Comparison of ENCODE assay signal across 25 mouse cellular contexts in the genomic region with DNA sequence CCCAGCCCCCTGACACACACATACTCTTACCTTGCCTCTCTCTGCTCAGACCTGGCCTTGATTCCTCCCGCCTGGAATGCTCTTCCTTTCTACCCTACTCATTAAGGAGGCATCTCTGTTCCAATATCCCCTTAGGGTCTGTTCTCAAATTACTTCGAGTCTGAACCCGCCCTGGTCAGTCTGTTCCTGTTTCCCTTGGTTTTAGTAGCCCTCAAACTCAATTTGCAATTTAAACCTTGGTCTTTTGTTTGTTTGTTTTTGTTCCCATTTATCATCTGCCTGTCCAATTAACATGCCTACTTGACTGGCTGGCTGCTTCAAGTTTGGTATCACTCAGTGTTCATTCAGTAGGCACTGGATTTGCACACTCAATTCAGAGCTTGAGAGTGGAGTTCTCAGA. TPM values are rescaled to one million over a fixed set of nuclear protein-coding genes. Genes with fewer than 3 reads are reported as not detected.
DNase-seq lines count a peak whose midpoint lies in the region; ATAC-seq and TF ChIP-seq lines count a peak whose summit lies in the region.
"Had no signal": no experiment of that assay in that cellular context is flagged by ENCODE, and none has a peak within 500 bp of the region (broad histone marks: within the 10 kb centered on the region; RNA-seq: fewer than 3 reads in every experiment).

No protein-coding gene starts in this region.

- no peaks in the 10 kb centered on the region for H3K4me1 ChIP-seq in hindbrain, postnatal 0 days (ENCODE audit: insufficient read depth, low read length)
- H3K4me1 ChIP-seq in hindbrain, embryonic 10.5 days (replicated peaks): peaks cover 54% of the 10 kb centered on the region
- H3K4me1 ChIP-seq in ES-E14 (ENCODE audit: control insufficient read depth in 2 of 2, insufficient read depth in 2 of 2, low read length in 2 of 2, poor library complexity in 1 of 2): peaks cover 7 to 28% of the 10 kb centered on the region in 2 experiments
- H3K4me1 ChIP-seq in embryonic facial prominence, embryonic 13.5 days: peaks cover 22% of the 10 kb centered on the region
- peaks cover 28% of the 10 kb centered on the region for H3K4me1 ChIP-seq in small intestine, adult 2 months (ENCODE audit: control insufficient read depth, insufficient read depth, insufficient read length, low read length)

- ATAC-seq in hindbrain, postnatal 0 days: no peak
- no peak for ATAC-seq in embryonic facial prominence, embryonic 13.5 days (ENCODE audit: insufficient number of reproducible peaks, insufficient read depth, low FRiP score, low TSS enrichment, low read depth)
- ATAC-seq: midbrain, embryonic 16.5 days had no signal

- WGBS in hindbrain, postnatal 0 days: 15% methylated on average over 3 of the region's 3 CpGs
- WGBS in hindbrain, embryonic 10.5 days: 17% methylated on average over 3 of the region's 3 CpGs
- 3% methylated on average over 3 of the region's 3 CpGs for WGBS in embryonic facial prominence, embryonic 13.5 days
- 35% methylated on average over 3 of the region's 3 CpGs for WGBS in small intestine, adult 2 months

- H3K4me3 ChIP-seq in hindbrain, postnatal 0 days (ENCODE audit: low read length): no peak overlapping the region
- H3K4me3 ChIP-seq in hindbrain, embryonic 10.5 days: no peak overlapping the region
- peak overlapping the region; percentile 68 to 80 for H3K4me3 ChIP-seq in ES-E14 (ENCODE audit: insufficient read depth in 1 of 2, low read depth in 1 of 2, low read length in 2 of 2, poor library complexity in 1 of 2, severe bottlenecking in 1 of 2)
- no peak overlapping the region for H3K4me3 ChIP-seq in embryonic facial prominence, embryonic 13.5 days
- H3K4me3 ChIP-seq in small intestine, adult 2 months (ENCODE audit: low read depth, low read length): peak overlapping the region; percentile 75
- H3K4me3 ChIP-seq: forebrain, embryonic 12.5 days; heart, embryonic 12.5 days; liver, embryonic 13.5 days; neural tube, embryonic 12.5 days had no signal

- no peaks in the 10 kb centered on the region for H3K9me3 ChIP-seq in hindbrain, postnatal 0 days (ENCODE audit: low read length)
- no peaks in the 10 kb centered on the region for H3K9me3 ChIP-seq in hindbrain, embryonic 10.5 days
- H3K9me3 ChIP-seq in ES-E14 (ENCODE audit: control insufficient read depth, insufficient read depth, low read depth, low read length): no peaks in the 10 kb centered on the region
- no peaks in the 10 kb centered on the region for H3K9me3 ChIP-seq in embryonic facial prominence, embryonic 13.5 days
- H3K9me3 ChIP-seq: forebrain, embryonic 12.5 days; heart, embryonic 12.5 days; kidney, embryonic 15.5 days; liver, embryonic 13.5 days; neural tube, embryonic 12.5 days had no signal

- DNase-seq in hindbrain, postnatal 0 days (ENCODE audit: low spot score): peak; percentile 12
- no peak for DNase-seq in hindbrain, embryonic 10.5 days (ENCODE audit: low spot score)
- DNase-seq in ES-E14 (ENCODE audit: low read depth, low spot score) (peak; percentile 76), liver (no peak)
- DNase-seq in gastrocnemius, adult 8-10 months (ENCODE audit: low spot score in 2 of 2): no peak
- DNase-seq: adrenal gland, adult 2 months; B cell, adult 2 months; cerebellum, adult 11 months; cerebellum, postnatal 14 days; liver, embryonic 13.5 days; right cerebral cortex, postnatal 25 days; thymus, adult 2 months had no signal

- TF ChIP-seq POLR2A in small intestine, adult 2 months (IDR thresholded peaks at IDR 0.05; ENCODE audit: low read depth, low read length): no peak

- H3K9ac ChIP-seq in hindbrain, postnatal 0 days (replicated peaks; ENCODE audit: low read length): no peak overlapping the region
- H3K9ac ChIP-seq in ES-E14 (ENCODE audit: insufficient read depth, low read depth, low read length, poor library complexity, severe bottlenecking): peak overlapping the region; percentile 70; the same call in 1 of the 2 replicates
- H3K9ac ChIP-seq in embryonic facial prominence, embryonic 13.5 days: no peak overlapping the region
- H3K9ac ChIP-seq: forebrain, embryonic 12.5 days; heart, embryonic 12.5 days; kidney, embryonic 15.5 days; liver, embryonic 13.5 days; neural tube, embryonic 12.5 days had no signal

- H3K4me2 ChIP-seq in hindbrain, postnatal 0 days (ENCODE audit: low read depth, low read length): no peak overlapping the region
- H3K4me2 ChIP-seq in embryonic facial prominence, embryonic 13.5 days: peak overlapping the region; percentile 56; the same call in 1 of the 2 replicates
- H3K4me2 ChIP-seq: liver, embryonic 13.5 days had no signal

- in situ Hi-C loops in ES-E14 (cut with MboI; ENCODE audit: low sequenced_read_pairs in 2 of 2, unreplicated experiment in 2 of 2): no loop called here

- H3K27me3 ChIP-seq in hindbrain, postnatal 0 days (ENCODE audit: insufficient read depth, low read length): peaks cover 20% of the 10 kb centered on the region; the same call in 1 of the 2 replicates
- peaks cover 84% of the 10 kb centered on the region for H3K27me3 ChIP-seq in hindbrain, embryonic 10.5 days (ENCODE audit: insufficient read depth, poor library complexity, severe bottlenecking)
- H3K27me3 ChIP-seq in embryonic facial prominence, embryonic 13.5 days: peaks cover 79% of the 10 kb centered on the region
- no peaks in the 10 kb centered on the region for H3K27me3 ChIP-seq in small intestine, adult 2 months (ENCODE audit: control insufficient read depth, insufficient read depth, low read length)

- TF ChIP-seq CTCF in hindbrain, postnatal 0 days (IDR thresholded peaks at IDR 0.05; ENCODE audit: low read depth): no peak
- TF ChIP-seq CTCF in small intestine, adult 2 months (IDR thresholded peaks at IDR 0.05; ENCODE audit: extremely low read depth, insufficient read length, insufficient replicate concordance, low read depth, low read length): no peak

- no peaks in the 10 kb centered on the region for H3K36me3 ChIP-seq in hindbrain, postnatal 0 days (ENCODE audit: insufficient read depth, low read length)
- H3K36me3 ChIP-seq in hindbrain, embryonic 10.5 days: no peaks in the 10 kb centered on the region
- peaks cover 23% of the 10 kb centered on the region for H3K36me3 ChIP-seq in ES-E14 (ENCODE audit: control insufficient read depth, insufficient read depth, low read length, poor library complexity, severe bottlenecking)
- no peaks in the 10 kb centered on the region for H3K36me3 ChIP-seq in embryonic facial prominence, embryonic 13.5 days
- peaks cover 2% of the 10 kb centered on the region; the same call in 1 of the 2 replicates for H3K36me3 ChIP-seq in small intestine, adult 2 months (ENCODE audit: control insufficient read depth, insufficient read depth, low read length)
- H3K36me3 ChIP-seq: forebrain, embryonic 12.5 days; G1E; heart, embryonic 12.5 days; kidney, embryonic 15.5 days; liver, embryonic 13.5 days; neural tube, embryonic 12.5 days had no signal

- no peak overlapping the region for H3K27ac ChIP-seq in hindbrain, postnatal 0 days
- no peak overlapping the region; the same call in 1 of the 2 replicates for H3K27ac ChIP-seq in hindbrain, embryonic 10.5 days
- peak overlapping the region; percentile 85 for H3K27ac ChIP-seq in ES-E14 (ENCODE audit: insufficient read depth, low read depth, low read length, poor library complexity, severe bottlenecking)
- no peak overlapping the region; the same call in 1 of the 2 replicates for H3K27ac ChIP-seq in embryonic facial prominence, embryonic 13.5 days
- peak overlapping the region; percentile 55 for H3K27ac ChIP-seq in small intestine, adult 2 months (ENCODE audit: insufficient read depth, low read depth, low read length)
- H3K27ac ChIP-seq: forebrain, embryonic 12.5 days; kidney, embryonic 15.5 days; liver, embryonic 13.5 days; neural tube, embryonic 12.5 days had no signal

TF ChIP-seq in ES-E14, 5 proteins besides CTCF, POLR2A, EP300 and RAD21 (continues in another document):
- no peak for TF ChIP-seq ZC3H11A (IDR thresholded peaks at IDR 0.05; ENCODE audit: borderline replicate concordance, low read depth, low read length)
- TF ChIP-seq HCFC1 (IDR thresholded peaks at IDR 0.05; ENCODE audit: borderline replicate concordance, insufficient read depth, low read length): no peak
- TF ChIP-seq ZNF384 (IDR thresholded peaks at IDR 0.05; ENCODE audit: low read depth, low read length): no peak

RNA-seq across cellular contexts. Expression of a gene that starts 1.6 kb away (rescaled TPM):
- total RNA-seq in hindbrain, postnatal 0 days (2014; rRNA removed): 0.21 and 0.83 TPM in 2 replicates
- 0.44 and 0.59 TPM in 2 replicates for polyA plus RNA-seq in hindbrain, postnatal 0 days (2015; fragmentation: Nextera tagmentation; extraction: Ambion mirVana)
- 2.2 and 6.2 TPM in 2 replicates for polyA plus RNA-seq in hindbrain, embryonic 10.5 days (2016; fragmentation: Nextera tagmentation; extraction: Ambion mirVana)
- total RNA-seq in ES-E14 (2012; rRNA removed): 80.5 and 158 TPM in 2 replicates
- 4.3 and 4.7 TPM in 2 replicates for polyA plus RNA-seq in embryonic facial prominence, embryonic 13.5 days (2015; fragmentation: Nextera tagmentation; extraction: Ambion mirVana)
- polyA plus RNA-seq in small intestine, adult 2 months (2012; rRNA removed): 3.5 and 21.3 TPM in 2 replicates
- not detected for total RNA-seq in gastrocnemius, adult 8-10 months (2022)
- total RNA-seq: G1E; megakaryocyte, adult 5-6 weeks had no signal
- polyA plus RNA-seq: adrenal gland, adult 2 months; G1E; heart, embryonic 12.5 days had no signal

RNA-seq across cellular contexts. Expression of a gene that starts 15.2 kb away (rescaled TPM):
- total RNA-seq in hindbrain, postnatal 0 days (2014; rRNA removed): 20.8 and 30.8 TPM in 2 replicates
- 19.4 and 20.5 TPM in 2 replicates for polyA plus RNA-seq in hindbrain, postnatal 0 days (2015; fragmentation: Nextera tagmentation; extraction: Ambion mirVana)
- 13.5 and 18.8 TPM in 2 replicates for polyA plus RNA-seq in hindbrain, embryonic 10.5 days (2016; fragmentation: Nextera tagmentation; extraction: Ambion mirVana)
- 2.0 and 3.0 TPM in 2 replicates for total RNA-seq in ES-E14 (2012; rRNA removed)
- polyA plus RNA-seq in embryonic facial prominence, embryonic 13.5 days (2015; fragmentation: Nextera tagmentation; extraction: Ambion mirVana): 11.1 and 14.3 TPM in 2 replicates
- polyA plus RNA-seq in small intestine, adult 2 months (2012; rRNA removed): 5.1 and 7.0 TPM in 2 replicates
- 1 to 10 TPM; 1.8 to 4.2 (median 2.3) TPM for total RNA-seq in gastrocnemius, adult 8-10 months (2022)
- total RNA-seq: granulocyte monocyte progenitor cell, adult 5-6 weeks; megakaryocyte, adult 5-6 weeks had no signal
- polyA plus RNA-seq: G1E had no signal

RNA-seq across cellular contexts. Expression of a gene that starts 24.8 kb away (rescaled TPM):
- total RNA-seq in hindbrain, postnatal 0 days (2014; rRNA removed): not detected in 2 replicates
- not detected in 2 replicates for polyA plus RNA-seq in hindbrain, postnatal 0 days (2015; fragmentation: Nextera tagmentation; extraction: Ambion mirVana)
- 0.15 and 0.21 TPM in 2 replicates for polyA plus RNA-seq in hindbrain, embryonic 10.5 days (2016; fragmentation: Nextera tagmentation; extraction: Ambion mirVana)
- 1.6 and 4.5 TPM in 2 replicates for total RNA-seq in ES-E14 (2012; rRNA removed)
- polyA plus RNA-seq in embryonic facial prominence, embryonic 13.5 days (2015; fragmentation: Nextera tagmentation; extraction: Ambion mirVana): 0.14 and 0.36 TPM in 2 replicates
- 0.18 and 0.53 TPM in 2 replicates for polyA plus RNA-seq in small intestine, adult 2 months (2012; rRNA removed)
- total RNA-seq in gastrocnemius, adult 8-10 months (2022): not detected
- total RNA-seq: adrenal gland, adult 2 months; granulocyte monocyte progenitor cell, adult 5-6 weeks; heart, postnatal 25 days; layer of hippocampus, postnatal 25 days; left cerebral cortex, postnatal 14 days had no signal
- polyA plus RNA-seq: forebrain, embryonic 12.5 days; G1E; heart, embryonic 12.5 days; liver, embryonic 13.5 days; neural tube, embryonic 12.5 days had no signal

RNA-seq across cellular contexts. Expression of a gene that starts 28.9 kb away (rescaled TPM):
- total RNA-seq in hindbrain, postnatal 0 days (2014; rRNA removed): 0.40 and 0.73 TPM in 2 replicates
- 0.51 and 0.57 TPM in 2 replicates for polyA plus RNA-seq in hindbrain, postnatal 0 days (2015; fragmentation: Nextera tagmentation; extraction: Ambion mirVana)
- 0.85 and 2.1 TPM in 2 replicates for polyA plus RNA-seq in hindbrain, embryonic 10.5 days (2016; fragmentation: Nextera tagmentation; extraction: Ambion mirVana)
- total RNA-seq in ES-E14 (2012; rRNA removed): 27.1 and 60.6 TPM in 2 replicates
- 0.25 and 0.35 TPM in 2 replicates for polyA plus RNA-seq in embryonic facial prominence, embryonic 13.5 days (2015; fragmentation: Nextera tagmentation; extraction: Ambion mirVana)
- 0.10 and 0.23 TPM in 2 replicates for polyA plus RNA-seq in small intestine, adult 2 months (2012; rRNA removed)
- not detected for total RNA-seq in gastrocnemius, adult 8-10 months (2022)
- total RNA-seq: granulocyte monocyte progenitor cell, adult 5-6 weeks; layer of hippocampus, postnatal 25 days; left cerebral cortex, postnatal 14 days; megakaryocyte, adult 5-6 weeks had no signal
- polyA plus RNA-seq: forebrain, embryonic 12.5 days; G1E had no signal

Comparison
In these comparisons a context has a peak if more than half of its experiments do, and no peak if none do; other contexts are left out.
1. DNase-seq: peak in hindbrain, postnatal 0 days (single experiment) and ES-E14 (single experiment); none in hindbrain, embryonic 10.5 days (single experiment), liver (single experiment) and gastrocnemius, adult 8-10 months (0 of 2).
2. H3K27ac ChIP-seq: peak in ES-E14 (single experiment) and small intestine, adult 2 months (single experiment); none in hindbrain, postnatal 0 days (single experiment), hindbrain, embryonic 10.5 days (single experiment) and embryonic facial prominence, embryonic 13.5 days (single experiment).
3. H3K4me3 ChIP-seq: peak in ES-E14 (2 of 2) and small intestine, adult 2 months (single experiment); none in hindbrain, postnatal 0 days (single experiment), hindbrain, embryonic 10.5 days (single experiment) and embryonic facial prominence, embryonic 13.5 days (single experiment).